Mouse (Mus musculus) kidney, postnatal 0 days (tissue): Measurements from ENCODE around the gene Ldha. TPM values are rescaled to one million over a fixed set of nuclear protein-coding genes. Genes with fewer than 3 reads are reported as not detected.
"Not testable (repeated sequence)": the region's sequence is repeated elsewhere in the genome, so short reads cannot be mapped to it uniquely, and the experiment has no call there.

Experiments
- ATAC-seq: fragments of 200-750 bp; cut with Nextera tagmentation; replicated peaks from 2 replicates; pipeline ENCODE4 v1.8.0; 2017; ENCODE audit warnings: low read depth, moderate number of reproducible peaks, moderate TSS enrichment, moderate library complexity; ENCODE audit not compliant: low FRiP score
- DNase-seq: peaks from one replicate; pipeline ENCODE4 v3.0.0-alpha.2; 2016; ENCODE audit warnings: low spot score
- H3K27ac ChIP-seq: fragments of 300-500 bp; sonication (generic); 2 replicates; pipeline ENCODE4 v1.5.1; 2014; ENCODE audit warnings: mild to moderate bottlenecking
- H3K27me3 ChIP-seq: fragments of 300-500 bp; sonication (generic); 2 replicates; pipeline ENCODE4 v1.6.1; 2014; ENCODE audit warnings: low read length, mixed read lengths; ENCODE audit not compliant: insufficient read depth
- H3K36me3 ChIP-seq: fragments of 300-500 bp; sonication (generic); 2 replicates; pipeline ENCODE4 v1.6.1; 2014; ENCODE audit warnings: low read length, mixed read lengths; ENCODE audit not compliant: insufficient read depth
- H3K4me1 ChIP-seq: fragments of 300-500 bp; sonication (generic); replicated peaks from 2 replicates; pipeline ENCODE4 v1.6.1; 2014; ENCODE audit warnings: antibody characterized with exemption, low read length, mixed read lengths; ENCODE audit not compliant: insufficient read depth
- H3K4me2 ChIP-seq: fragments of 300-500 bp; sonication (generic); 2 replicates; pipeline ENCODE4 v1.6.1; 2014; ENCODE audit warnings: mild to moderate bottlenecking, low read length, moderate library complexity, mixed read lengths
- H3K4me3 ChIP-seq: fragments of 300-500 bp; sonication (generic); replicated peaks from 2 replicates; pipeline ENCODE4 v1.5.1; 2014; ENCODE audit warnings: low read depth, low read length
- H3K9ac ChIP-seq: fragments of 300-500 bp; sonication (generic); 2 replicates; pipeline ENCODE4 v1.6.1; 2014; ENCODE audit warnings: low read depth, low read length
- H3K9me3 ChIP-seq: fragments of 300-500 bp; sonication (generic); replicated peaks from 2 replicates; pipeline ENCODE4 v1.6.1; 2016; ENCODE audit warnings: low read length, inconsistent platforms, mixed read lengths
- CTCF ChIP-seq: IDR thresholded peaks from 2 replicates; pipeline ENCODE4 v1.5.1; 2016; ENCODE audit warnings: antibody characterized with exemption, low read depth, mild to moderate bottlenecking, moderate library complexity
- WGBS: fragments of 180-500 bp; shearing (Covaris S2); extraction: QIAGEN DNeasy Blood & Tissue Kit; methylation state at CpG from one replicate; pipeline ENCODE4 v1.1.7; 2014; 5-methylcytosine and 5-hydroxymethylcytosine counted together
- polyA plus RNA-seq: library from polyadenylated mRNA; unstranded; fragments of >200 nt; fragmentation: Nextera tagmentation; extraction: Ambion mirVana; gene quantifications from 2 replicates; pipeline ENCODE4 v1.2.1, GENCODE M21; 2015

The Ldha gene
- polyA plus RNA-seq, 1 experiment from 2014 or later = 890 TPM

- 67% methylated on average over 4 of the region's 4 CpGs for WGBS
- H3K36me3 ChIP-seq = no peaks in the 10 kb centered on the region
- H3K27me3 ChIP-seq = no peaks in the 10 kb centered on the region
- no peaks in the 10 kb centered on the region for H3K9me3 ChIP-seq
- H3K4me1 ChIP-seq = no peaks in the 10 kb centered on the region
- no peak for TF ChIP-seq CTCF
- no peak overlapping the region for H3K9ac ChIP-seq
- no peak overlapping the region for H3K27ac ChIP-seq
- H3K4me3 ChIP-seq = no peak overlapping the region
- DNase-seq (no peak), ATAC-seq (no peak)
- no peak overlapping the region for H3K4me2 ChIP-seq
Observed at GRCm38 (mm10) chr7:46876841-46877240, 35.6 kb downstream of the Ldha start.

- Histone ChIP-seq H3K4me1 (no peaks in the 10 kb centered on the region), H3K27me3 (no peaks in the 10 kb centered on the region), H3K4me3 (no peak overlapping the region), H3K36me3 (no peaks in the 10 kb centered on the region), H3K27ac (no peak overlapping the region), H3K4me2 (no peak overlapping the region), H3K9ac (no peak overlapping the region), H3K9me3 (no peaks in the 10 kb centered on the region)
- no peak for DNase-seq
- no peak for TF ChIP-seq CTCF
- no peak for ATAC-seq
- WGBS = 84% methylated on average over 6 of the region's 6 CpGs
Observed at GRCm38 (mm10) chr7:46877255-46877654, 36.0 kb downstream of the Ldha start.

GRCm38 (mm10) chr7:46879851-46880250, 38.6 kb downstream of the Ldha start:
- Histone ChIP-seq H3K4me3 (no peak overlapping the region), H3K27me3 (no peaks in the 10 kb centered on the region), H3K36me3 (no peaks in the 10 kb centered on the region), H3K27ac (no peak overlapping the region), H3K4me2 (no peak overlapping the region), H3K4me1 (no peaks in the 10 kb centered on the region), H3K9ac (no peak overlapping the region), H3K9me3 (no peaks in the 10 kb centered on the region)
- ATAC-seq (no peak), DNase-seq (no peak)
- WGBS = 91% methylated on average over 5 of the region's 5 CpGs
- no peak for TF ChIP-seq CTCF

- H3K9ac ChIP-seq = no peak overlapping the region
- ATAC-seq (no peak), DNase-seq (no peak)
- H3K4me1 ChIP-seq = no peaks in the 10 kb centered on the region
- H3K36me3 ChIP-seq = no peaks in the 10 kb centered on the region
- no peak overlapping the region for H3K4me2 ChIP-seq
- no peaks in the 10 kb centered on the region for H3K27me3 ChIP-seq
- no peaks in the 10 kb centered on the region for H3K9me3 ChIP-seq
- no peak overlapping the region for H3K4me3 ChIP-seq
- 89% methylated on average over 2 of the region's 2 CpGs for WGBS
- TF ChIP-seq CTCF = no peak
- no peak overlapping the region for H3K27ac ChIP-seq
Observed at GRCm38 (mm10) chr7:46880992-46881391, 39.7 kb downstream of the Ldha start.

GRCm38 (mm10) chr7:46881941-46882340, 40.7 kb downstream of the Ldha start:
- 81% methylated on average over 7 of the region's 8 CpGs for WGBS
- H3K27me3 ChIP-seq, DNase-seq, H3K9me3 ChIP-seq, H3K9ac ChIP-seq, H3K4me2 ChIP-seq, H3K36me3 ChIP-seq, H3K4me3 ChIP-seq, ATAC-seq, H3K4me1 ChIP-seq, H3K27ac ChIP-seq: not testable (repeated sequence)

- Histone ChIP-seq H3K9me3 (no peaks in the 10 kb centered on the region), H3K9ac (no peak overlapping the region), H3K27me3 (no peaks in the 10 kb centered on the region), H3K4me2 (no peak overlapping the region), H3K4me1 (no peaks in the 10 kb centered on the region), H3K4me3 (no peak overlapping the region), H3K27ac (no peak overlapping the region), H3K36me3 (peaks cover 9% of the 10 kb centered on the region; the same call in 1 of the 2 replicates)
- TF ChIP-seq CTCF = no peak
- ATAC-seq (no peak), DNase-seq (no peak)
- 92% methylated on average over 3 of the region's 3 CpGs for WGBS
Observed at GRCm38 (mm10) chr7:46883304-46883703, 42.0 kb downstream of the Ldha start.

- Histone ChIP-seq H3K4me2 (no peak overlapping the region), H3K9me3 (no peaks in the 10 kb centered on the region), H3K4me1 (no peaks in the 10 kb centered on the region), H3K27ac (no peak overlapping the region), H3K36me3 (peaks cover 51% of the 10 kb centered on the region), H3K4me3 (no peak overlapping the region), H3K9ac (no peak overlapping the region), H3K27me3 (no peaks in the 10 kb centered on the region)
- TF ChIP-seq CTCF = no peak
- ATAC-seq = no peak
- DNase-seq = no peak
- WGBS = 94% methylated on average over 3 of the region's 3 CpGs
Observed at GRCm38 (mm10) chr7:46895511-46895910, 54.2 kb downstream of the Ldha start.
